Mouse (Mus musculus) small intestine, adult 2 months (tissue): ENCODE data around the gene Cenpi.

ENCODE experiments used
- CTCF ChIP-seq: fragments of 200-500 bp; IDR thresholded peaks from 2 replicates; pipeline ENCODE4 v1.5.1; 2012; ENCODE audit warnings: low read depth, mild to moderate bottlenecking, control low read depth, inconsistent platforms, low read length, moderate library complexity, mixed read lengths; ENCODE audit not compliant: insufficient replicate concordance, insufficient read length; ENCODE audit errors: extremely low read depth
- POLR2A ChIP-seq: fragments of 200-500 bp; IDR thresholded peaks from 2 replicates; pipeline ENCODE4 v1.6.1; 2012; ENCODE audit warnings: low read depth, mild to moderate bottlenecking, control low read depth, inconsistent platforms, low read length, moderate library complexity

DNA sequence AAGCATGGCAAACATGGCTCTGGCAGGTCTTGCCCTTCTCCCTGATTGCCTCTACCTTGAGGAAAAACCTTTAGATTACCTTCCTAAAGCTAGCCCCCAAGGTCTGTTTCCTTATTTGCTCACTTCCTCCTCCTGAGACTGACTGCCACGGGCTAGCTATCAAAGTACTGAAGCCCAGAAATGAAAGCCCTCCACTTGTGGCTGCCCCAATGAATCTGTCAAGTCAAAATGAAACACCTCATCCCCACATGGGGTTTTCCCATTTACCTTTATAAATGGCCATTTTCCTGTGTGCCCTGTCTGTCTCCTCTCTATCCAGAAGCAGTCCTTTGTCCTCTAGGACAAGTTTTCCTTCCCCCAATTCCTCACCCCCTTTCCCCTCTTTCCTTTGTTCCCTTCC, 66.3 kb downstream of the Cenpi start:
- no peak for TF ChIP-seq CTCF
- TF ChIP-seq POLR2A: no peak
